Mouse (Mus musculus): ENCODE data around the gene Gm17657. TPM values are rescaled to one million over a fixed set of nuclear protein-coding genes. Genes with fewer than 3 reads are reported as not detected.
"Not testable (repeated sequence)": the region's sequence is repeated elsewhere in the genome, so short reads cannot be mapped to it uniquely, and the experiment has no call there.

Gene Gm17657
- polyA plus RNA-seq, 1 experiment from 2014 or later, result not detected

GRCm38 (mm10) chr17:29514435-29514834 lies 35.0 kb downstream of the Gm17657 start:
- no peak overlapping the region for H3K4me2 ChIP-seq
- no peak overlapping the region for H3K9ac ChIP-seq
- ATAC-seq (ENCODE audit: low read depth), result peak; percentile 15; the same call in 1 of the 2 replicates
- no peaks in the 10 kb centered on the region for H3K36me3 ChIP-seq
- no peaks in the 10 kb centered on the region for H3K9me3 ChIP-seq
- no peaks in the 10 kb centered on the region for H3K27me3 ChIP-seq
- no peak overlapping the region for H3K27ac ChIP-seq (replicated peaks)
- WGBS, result 5% methylated on average over 11 of the region's 11 CpGs
- no peaks in the 10 kb centered on the region; the same call in 1 of the 2 replicates for H3K4me1 ChIP-seq (replicated peaks)
- H3K4me3 ChIP-seq, result no peak overlapping the region

- Histone ChIP-seq H3K4me2 (no peak overlapping the region), H3K27ac (replicated peaks) (no peak overlapping the region), H3K9ac (no peak overlapping the region), H3K9me3 (no peaks in the 10 kb centered on the region), H3K27me3 (no peaks in the 10 kb centered on the region), H3K4me3 (no peak overlapping the region), H3K4me1 (replicated peaks) (no peaks in the 10 kb centered on the region; the same call in 1 of the 2 replicates), H3K36me3 (no peaks in the 10 kb centered on the region)
- 42% methylated on average over 13 of the region's 13 CpGs for WGBS
- peak; percentile 66 for ATAC-seq (ENCODE audit: low read depth)
These were observed 36.3 kb downstream of the Gm17657 start for GRCm38 (mm10) chr17:29513044-29513730.

- H3K4me1 ChIP-seq (replicated peaks), result no peaks in the 10 kb centered on the region; the same call in 1 of the 2 replicates
- H3K9me3 ChIP-seq, result no peaks in the 10 kb centered on the region
- WGBS, result 65% methylated on average over 8 of the region's 8 CpGs
- ATAC-seq (ENCODE audit: low read depth), result no peak
- H3K4me2 ChIP-seq, result no peak overlapping the region
- no peak overlapping the region for H3K9ac ChIP-seq
- no peaks in the 10 kb centered on the region for H3K27me3 ChIP-seq
- no peak overlapping the region for H3K27ac ChIP-seq (replicated peaks)
- H3K36me3 ChIP-seq, result no peaks in the 10 kb centered on the region
- H3K4me3 ChIP-seq, result no peak overlapping the region
These were observed 38.7 kb downstream of the Gm17657 start for GRCm38 (mm10) chr17:29510691-29511090.

- no peaks in the 10 kb centered on the region for H3K4me1 ChIP-seq (replicated peaks)
- H3K9ac ChIP-seq, result no peak overlapping the region
- no peaks in the 10 kb centered on the region for H3K9me3 ChIP-seq
- WGBS, result 74% methylated on average over 12 of the region's 12 CpGs
- no peak overlapping the region for H3K4me2 ChIP-seq
- no peaks in the 10 kb centered on the region for H3K36me3 ChIP-seq
- no peaks in the 10 kb centered on the region for H3K27me3 ChIP-seq
- no peak overlapping the region for H3K27ac ChIP-seq (replicated peaks)
- H3K4me3 ChIP-seq, result no peak overlapping the region
- ATAC-seq (ENCODE audit: low read depth), result no peak
These were observed 40.4 kb downstream of the Gm17657 start for GRCm38 (mm10) chr17:29508927-29509608.

- H3K4me2 ChIP-seq, result no peak overlapping the region
- 77% methylated on average over 5 of the region's 5 CpGs for WGBS
- no peak for ATAC-seq (ENCODE audit: low read depth)
- H3K4me1 ChIP-seq (replicated peaks), result peaks cover 4% of the 10 kb centered on the region; the same call in 1 of the 2 replicates
- no peak overlapping the region for H3K27ac ChIP-seq (replicated peaks)
- no peaks in the 10 kb centered on the region for H3K36me3 ChIP-seq
- H3K27me3 ChIP-seq, result no peaks in the 10 kb centered on the region
- no peaks in the 10 kb centered on the region for H3K9me3 ChIP-seq
- no peak overlapping the region for H3K4me3 ChIP-seq
- H3K9ac ChIP-seq, result no peak overlapping the region
These were observed 45.7 kb downstream of the Gm17657 start for GRCm38 (mm10) chr17:29503700-29504099.

GRCm38 (mm10) chr17:29502669-29503665 lies 46.5 kb downstream of the Gm17657 start:
- Histone ChIP-seq H3K4me3 (no peak overlapping the region), H3K9ac (no peak overlapping the region), H3K4me2 (peak overlapping the region; percentile 19), H3K9me3 (no peaks in the 10 kb centered on the region), H3K27ac (replicated peaks) (no peak overlapping the region), H3K27me3 (no peaks in the 10 kb centered on the region), H3K36me3 (no peaks in the 10 kb centered on the region), H3K4me1 (replicated peaks) (peaks cover 4% of the 10 kb centered on the region; the same call in 1 of the 2 replicates)
- WGBS, result 25% methylated on average over 32 of the region's 32 CpGs
- ATAC-seq (ENCODE audit: low read depth), result no peak

- H3K4me2 ChIP-seq, result no peak overlapping the region
- peaks cover 4% of the 10 kb centered on the region; the same call in 1 of the 2 replicates for H3K4me1 ChIP-seq (replicated peaks)
- no peaks in the 10 kb centered on the region for H3K27me3 ChIP-seq
- no peaks in the 10 kb centered on the region for H3K9me3 ChIP-seq
- H3K9ac ChIP-seq, result no peak overlapping the region
- no peaks in the 10 kb centered on the region for H3K36me3 ChIP-seq
- ATAC-seq (ENCODE audit: low read depth), result no peak
- no peak overlapping the region for H3K27ac ChIP-seq (replicated peaks)
- 87% methylated on average over 7 of the region's 7 CpGs for WGBS
- H3K4me3 ChIP-seq, result no peak overlapping the region
These were observed 47.3 kb downstream of the Gm17657 start for GRCm38 (mm10) chr17:29502005-29502668.

- Histone ChIP-seq H3K36me3 (no peaks in the 10 kb centered on the region), H3K4me3 (no peak overlapping the region), H3K27me3 (no peaks in the 10 kb centered on the region), H3K9me3 (no peaks in the 10 kb centered on the region), H3K27ac (replicated peaks) (no peak overlapping the region), H3K9ac (no peak overlapping the region), H3K4me2 (no peak overlapping the region), H3K4me1 (replicated peaks) (peaks cover 4% of the 10 kb centered on the region; the same call in 1 of the 2 replicates)
- 80% methylated on average over 17 of the region's 17 CpGs for WGBS
- ATAC-seq (ENCODE audit: low read depth), result no peak
These were observed 48.5 kb downstream of the Gm17657 start for GRCm38 (mm10) chr17:29500802-29501469.

- Histone ChIP-seq H3K27ac (replicated peaks) (no peak overlapping the region), H3K27me3 (no peaks in the 10 kb centered on the region), H3K36me3 (no peaks in the 10 kb centered on the region), H3K9me3 (no peaks in the 10 kb centered on the region), H3K4me2 (no peak overlapping the region), H3K4me3 (no peak overlapping the region), H3K9ac (no peak overlapping the region), H3K4me1 (replicated peaks) (peaks cover 4% of the 10 kb centered on the region; the same call in 1 of the 2 replicates)
- no peak for ATAC-seq (ENCODE audit: low read depth)
- 85% methylated on average over 7 of the region's 7 CpGs for WGBS
These were observed 49.1 kb downstream of the Gm17657 start for GRCm38 (mm10) chr17:29500243-29500740.

- 80% methylated on average over 6 of the region's 6 CpGs for WGBS
- no peak for ATAC-seq (ENCODE audit: low read depth)
These were observed 49.9 kb downstream of the Gm17657 start for GRCm38 (mm10) chr17:29499511-29499910.

GRCm38 (mm10) chr17:29498952-29499351 lies 50.5 kb downstream of the Gm17657 start:
- H3K27ac ChIP-seq (replicated peaks); H3K4me2 ChIP-seq; H3K9me3 ChIP-seq; ATAC-seq (ENCODE audit: low read depth); H3K27me3 ChIP-seq; H3K4me3 ChIP-seq; H3K36me3 ChIP-seq; H3K9ac ChIP-seq: not testable (repeated sequence)
- peaks cover 10% of the 10 kb centered on the region; the same call in 1 of the 2 replicates for H3K4me1 ChIP-seq (replicated peaks)
- 95% methylated on average over 2 of the region's 2 CpGs for WGBS

More at GRCm38 (mm10) chr17:29499511-29499910, 49.9 kb downstream of the Gm17657 start:
- Histone ChIP-seq H3K36me3 (peaks cover 3% of the 10 kb centered on the region), H3K4me2 (no peak overlapping the region), H3K27me3 (no peaks in the 10 kb centered on the region), H3K4me3 (no peak overlapping the region), H3K9ac (no peak overlapping the region), H3K4me1 (replicated peaks) (peaks cover 5% of the 10 kb centered on the region; the same call in 1 of the 2 replicates), H3K9me3 (no peaks in the 10 kb centered on the region), H3K27ac (replicated peaks) (no peak overlapping the region)
